Mouse (Mus musculus) adrenal gland, postnatal 14 days (tissue): ENCODE data around the gene Nav1. TPM values are rescaled to one million over a fixed set of nuclear protein-coding genes. Genes with fewer than 3 reads are reported as not detected.

Experiments
- DNase-seq: peaks from one replicate; pipeline ENCODE4 v3.0.0; 2021; ENCODE audit warnings: mixed read lengths
- total RNA-seq: library from RNA; stranded (reverse); gene quantifications from 2 replicates; pipeline ENCODE4 v1.2.3, GENCODE M21; 2021

Gene Nav1
- total RNA-seq, 1 experiment from 2014 or later: 20.6 TPM

DNA sequence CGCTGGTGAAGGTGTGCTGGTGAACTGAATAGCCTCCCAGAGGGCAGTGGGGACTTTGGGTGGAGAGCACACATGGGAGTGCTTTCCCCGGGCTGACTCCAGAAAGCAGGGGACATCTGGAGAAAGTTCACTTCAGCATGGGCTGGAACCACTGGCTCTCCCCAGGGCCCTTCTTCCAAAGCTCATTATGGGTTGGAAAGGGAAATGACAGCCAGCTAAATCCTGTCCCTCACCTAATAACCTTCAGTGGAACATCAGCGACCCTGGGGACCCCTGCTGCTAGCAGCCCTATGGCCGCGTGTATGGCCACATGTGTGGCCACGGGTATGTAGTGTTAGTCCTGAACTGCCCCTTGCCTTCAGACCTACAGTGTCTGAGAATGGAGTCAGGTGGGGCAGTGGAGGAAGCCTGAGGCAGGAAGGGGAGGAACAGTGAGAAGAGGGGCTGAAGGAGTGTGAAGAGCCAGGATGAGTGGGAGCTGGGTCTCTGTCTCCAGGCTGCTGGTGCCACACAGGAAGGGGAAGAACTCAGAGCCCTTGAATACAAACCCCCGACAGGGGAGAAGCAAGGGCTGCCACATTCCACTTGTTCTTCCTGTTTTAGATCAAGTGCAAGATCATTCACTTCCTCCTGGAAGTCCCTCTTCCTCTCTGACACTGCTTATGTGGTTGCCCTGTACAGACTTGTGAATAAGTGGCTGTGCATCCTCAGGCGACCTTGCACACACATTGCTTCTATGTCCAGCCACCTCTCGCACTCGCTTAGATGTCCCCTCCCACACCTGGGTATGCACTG is 90.4 kb downstream of the Nav1 start:
- no peak for DNase-seq

DNA sequence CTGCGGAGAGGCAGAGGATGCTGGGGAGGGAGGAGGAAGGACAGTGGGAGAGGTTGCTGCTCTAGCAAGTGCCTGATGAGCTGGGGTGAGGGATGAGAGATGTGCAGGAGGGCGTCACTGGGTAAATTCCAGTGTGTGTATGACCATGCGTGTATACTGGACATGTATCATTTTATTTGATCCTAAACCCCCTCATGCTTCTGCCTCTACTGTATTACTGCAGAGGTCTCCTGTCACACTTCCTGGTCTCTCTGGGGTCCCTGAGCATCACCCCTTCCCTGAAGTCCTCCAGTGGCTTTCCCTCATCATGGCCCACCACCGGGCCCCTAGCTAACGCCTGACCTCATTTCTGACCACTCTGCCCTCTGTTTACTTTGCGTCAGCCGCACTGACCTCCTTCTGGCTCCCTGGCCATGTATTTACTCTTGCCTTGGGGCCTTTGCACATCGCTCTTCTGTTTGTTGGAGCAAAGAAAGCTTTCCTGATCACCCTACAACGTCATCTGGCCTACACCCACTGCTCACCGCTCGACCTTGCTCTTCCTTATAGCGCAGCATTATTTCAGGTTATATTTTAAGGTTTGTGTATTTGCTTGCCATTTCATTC is 91.4 kb downstream of the Nav1 start:
- DNase-seq: no peak

DNA sequence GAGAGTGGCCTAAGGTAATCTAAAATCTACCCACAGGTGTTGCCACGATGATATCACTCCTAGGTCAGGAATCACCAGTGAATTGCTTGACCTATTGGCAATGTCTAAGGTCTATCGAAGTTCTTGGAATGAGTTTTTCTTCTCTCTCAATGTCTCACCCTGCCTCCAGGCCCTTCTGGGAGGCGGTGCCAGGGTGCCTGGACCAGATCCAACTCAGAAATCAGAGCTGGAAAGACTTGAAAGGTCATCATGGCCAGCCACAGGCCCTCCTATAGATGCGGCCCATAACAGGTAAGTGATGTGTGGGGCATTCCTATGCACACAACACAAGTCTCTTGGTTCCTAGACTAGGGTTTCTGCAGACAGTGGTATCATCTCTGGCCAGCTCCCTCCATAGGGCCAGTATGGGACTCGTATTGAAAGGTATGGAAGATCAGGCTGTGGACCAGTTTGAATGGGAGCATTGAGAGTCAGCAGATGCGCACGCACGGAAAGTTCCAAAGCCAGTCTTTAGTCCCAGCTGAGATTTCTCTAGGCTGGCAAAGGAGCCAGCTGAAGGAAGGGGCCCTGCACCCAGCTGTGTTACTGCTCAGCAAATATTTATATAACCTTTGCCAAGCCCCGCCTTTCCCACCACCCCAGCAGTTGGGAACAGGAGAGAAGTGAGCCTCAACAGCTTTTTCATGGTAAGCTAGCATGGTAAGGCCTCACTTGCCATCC is 92.0 kb downstream of the Nav1 start:
- peak; percentile 65 for DNase-seq

DNA sequence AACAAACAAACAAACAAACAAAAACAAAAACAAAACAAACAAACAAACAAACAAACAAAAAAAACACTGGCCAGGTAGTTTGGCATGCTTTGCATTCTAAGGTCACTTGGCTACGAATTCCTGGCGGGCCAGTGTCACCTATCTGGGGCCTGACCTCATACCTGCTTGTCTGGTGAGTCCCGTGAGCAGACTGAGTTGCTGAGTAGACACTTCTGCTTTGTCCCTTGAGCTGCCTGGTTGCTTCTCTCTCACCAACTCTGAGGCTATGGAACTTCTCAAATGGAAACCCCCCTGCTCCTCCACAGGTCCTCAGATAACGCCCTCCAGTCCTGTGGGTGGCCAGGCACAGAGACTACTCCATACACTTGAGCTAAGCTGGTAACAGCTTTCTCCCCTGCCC is 93.0 kb downstream of the Nav1 start:
- DNase-seq: no peak

DNA sequence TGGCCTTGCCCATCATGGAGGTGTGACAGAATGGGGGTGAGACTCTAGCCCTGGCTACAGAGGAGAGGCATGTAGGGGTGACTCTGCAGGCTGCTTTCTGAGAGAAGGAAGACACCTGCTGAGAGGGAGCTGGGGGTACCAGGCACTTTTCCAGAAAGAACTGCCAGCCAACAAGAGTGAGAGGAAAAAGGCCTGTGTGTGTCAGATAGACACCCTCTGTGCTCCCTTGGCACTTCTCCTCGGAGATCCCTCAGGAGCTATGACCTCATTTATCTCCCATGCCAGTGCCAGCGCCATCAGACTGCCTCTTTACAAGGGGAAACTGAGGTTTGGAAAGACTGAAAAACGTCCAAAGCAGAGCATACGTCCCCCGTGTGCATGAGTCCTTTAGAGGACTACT is 93.6 kb downstream of the Nav1 start:
- DNase-seq: peak; percentile 46

DNA sequence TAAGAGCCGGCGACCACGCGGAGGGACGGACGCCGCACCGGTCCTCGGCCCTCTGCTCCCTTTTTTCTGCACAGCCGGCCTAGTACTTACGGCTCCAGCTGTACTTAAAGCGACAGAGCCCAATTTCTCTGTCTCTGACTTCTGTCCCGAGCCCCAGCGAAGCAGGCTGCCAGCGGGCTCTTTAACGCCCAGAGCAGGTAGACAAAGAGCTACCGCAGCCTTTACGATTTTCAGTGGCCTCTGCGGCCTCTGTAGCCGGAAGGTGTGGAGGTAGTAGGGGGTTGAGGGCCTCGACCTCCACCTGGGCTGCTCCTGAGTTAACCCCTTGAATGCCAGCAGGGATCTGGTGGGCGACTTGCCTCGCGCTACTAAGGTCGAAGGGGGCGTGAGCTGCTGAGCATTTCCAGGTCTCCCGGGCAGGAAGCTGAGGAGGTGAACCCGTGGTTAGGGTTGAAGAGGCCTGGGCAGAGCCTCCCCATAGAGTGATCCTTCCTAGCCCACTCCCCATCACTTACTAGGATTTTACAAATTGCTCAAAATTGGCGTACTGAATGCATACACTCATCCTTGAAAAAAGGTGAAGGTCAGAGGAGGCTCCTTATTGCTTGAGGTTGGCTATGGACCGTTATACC is 96.6 kb downstream of the Nav1 start:
- DNase-seq: peak; percentile 73

DNA sequence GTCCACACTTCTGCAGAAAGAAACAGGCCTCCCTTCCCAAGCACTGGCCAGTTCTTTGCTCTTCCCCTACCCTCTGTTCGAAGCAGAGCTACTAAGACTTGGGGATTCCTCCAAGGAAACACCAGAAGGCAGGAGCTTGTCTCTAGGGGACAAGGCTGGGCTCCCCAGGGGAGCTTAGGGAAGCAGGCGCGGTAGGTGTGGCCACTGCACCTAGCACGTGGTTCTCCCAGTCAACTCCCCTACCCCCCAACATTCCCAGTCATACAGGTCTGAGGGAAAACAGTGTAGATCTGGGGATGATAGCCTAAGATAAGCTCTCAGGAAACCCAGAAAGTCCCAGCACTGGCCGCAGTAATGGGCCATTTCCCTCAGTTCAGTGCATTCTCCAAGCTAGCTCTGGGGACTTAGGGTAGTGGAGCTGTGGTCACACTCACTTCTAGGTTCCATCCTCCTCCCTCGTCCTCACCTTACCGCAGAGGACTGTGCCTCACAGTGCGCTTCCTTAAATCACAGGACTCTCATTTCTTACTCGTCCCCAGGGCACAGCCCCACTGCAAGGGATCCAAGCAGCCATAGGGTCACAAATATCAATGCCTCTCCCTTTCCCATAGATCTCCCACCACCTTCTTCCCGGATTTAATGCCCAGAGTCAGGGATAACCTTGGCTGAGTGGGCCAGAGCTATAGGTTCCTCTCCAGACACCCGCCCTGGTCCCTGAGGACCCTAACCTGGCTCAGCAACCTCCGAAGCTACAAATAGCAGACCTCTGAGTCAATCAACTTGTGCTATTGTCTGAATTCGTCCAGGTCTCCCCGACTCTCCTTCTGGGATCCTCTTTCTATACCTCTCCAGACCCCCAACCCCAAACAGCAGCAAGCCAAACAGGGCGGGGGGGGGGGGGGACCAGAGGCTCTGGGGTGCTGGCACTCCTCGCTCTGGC is 97.7 kb downstream of the Nav1 start:
- DNase-seq: peak; percentile 42

DNA sequence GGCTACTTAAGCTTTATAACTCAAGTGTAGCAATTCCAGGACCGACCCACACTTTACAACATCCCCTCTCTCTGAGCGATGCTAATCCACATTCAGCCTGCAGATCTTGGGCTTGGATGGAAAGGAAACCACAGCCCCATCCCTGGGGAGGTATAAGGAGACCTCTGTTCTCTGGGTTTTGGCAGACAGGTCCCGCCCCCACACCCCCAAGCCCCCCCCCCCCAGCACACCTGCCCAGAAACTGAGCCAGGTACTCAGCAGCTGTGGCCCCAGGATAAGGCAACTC is 98.8 kb downstream of the Nav1 start:
- DNase-seq: no peak

DNA sequence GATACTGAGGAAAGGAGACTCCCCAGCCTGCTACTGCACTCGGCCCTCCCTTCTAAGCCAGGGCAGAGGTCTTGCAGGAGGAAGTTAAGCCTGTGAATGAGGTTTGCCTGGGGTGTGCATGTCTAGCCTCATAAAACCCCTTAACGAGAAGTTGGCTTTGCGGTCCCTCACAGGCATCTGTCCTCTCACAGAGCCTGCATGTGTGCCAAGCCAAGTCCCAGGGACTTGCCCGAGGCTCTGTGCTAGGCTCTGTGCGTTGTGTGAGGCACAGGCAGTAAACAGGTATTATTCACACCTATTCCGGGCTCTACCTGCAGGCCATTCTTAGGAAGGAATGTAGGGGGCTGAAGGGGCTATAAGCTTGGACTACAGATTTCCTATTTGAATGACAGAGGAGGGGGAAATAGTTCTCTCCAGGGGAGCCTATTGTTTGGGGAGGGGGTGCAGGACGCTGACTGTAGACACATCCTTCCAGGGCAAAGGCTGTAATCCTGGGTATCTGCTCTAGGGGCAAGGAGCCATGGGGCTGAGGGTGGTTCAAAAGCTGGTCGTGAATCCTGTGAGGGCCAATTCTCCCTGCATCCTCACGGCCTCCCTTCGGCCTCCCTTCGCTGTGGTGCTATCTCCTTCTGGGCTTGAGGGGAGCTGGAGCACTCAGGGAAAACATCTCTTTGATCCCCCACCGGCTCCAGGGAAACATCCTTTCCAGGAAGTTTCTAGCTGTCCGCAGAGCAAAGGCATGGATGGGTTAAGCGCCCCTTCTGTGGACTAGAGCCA is 99.3 kb downstream of the Nav1 start:
- no peak for DNase-seq

DNA sequence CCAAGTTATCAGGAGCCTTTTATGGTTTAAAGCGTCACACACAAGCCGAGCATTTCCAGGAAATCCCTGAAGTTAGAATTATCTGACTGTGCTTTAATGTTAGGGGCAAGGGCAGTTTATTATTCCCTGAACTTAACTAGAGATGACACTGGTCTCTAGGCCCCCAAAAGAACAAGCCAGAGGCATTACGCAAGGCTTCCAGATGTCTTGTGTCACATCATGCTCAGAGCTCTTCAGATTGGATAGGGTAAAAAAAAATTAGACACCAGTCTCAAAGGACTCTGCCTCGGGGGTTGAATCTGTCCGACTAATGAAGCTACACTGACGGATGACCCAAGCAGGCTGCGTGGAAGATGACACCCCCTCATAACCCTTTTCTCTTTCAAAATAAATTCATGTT is 101.6 kb downstream of the Nav1 start:
- no peak for DNase-seq

DNA sequence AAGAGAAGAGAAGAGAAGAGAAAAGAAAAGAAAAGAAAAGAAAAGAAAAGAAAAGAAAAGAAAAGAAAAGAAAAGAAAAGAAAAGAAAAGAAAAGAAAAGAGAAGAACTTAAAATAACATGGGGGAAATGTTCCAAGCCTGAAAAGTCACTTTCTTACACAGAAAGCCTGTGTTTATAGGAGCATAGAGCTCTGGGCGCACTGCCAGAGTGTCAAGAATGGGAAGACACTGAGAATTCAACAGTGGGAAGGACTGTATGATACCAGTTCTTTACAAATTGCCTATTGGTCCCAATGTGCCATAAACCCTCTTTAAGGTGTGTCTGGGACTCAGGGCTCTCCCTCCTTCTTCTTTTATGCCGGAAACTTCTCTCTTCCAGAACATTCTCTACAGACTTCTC is 103.7 kb downstream of the Nav1 start:
- DNase-seq: no peak

DNA sequence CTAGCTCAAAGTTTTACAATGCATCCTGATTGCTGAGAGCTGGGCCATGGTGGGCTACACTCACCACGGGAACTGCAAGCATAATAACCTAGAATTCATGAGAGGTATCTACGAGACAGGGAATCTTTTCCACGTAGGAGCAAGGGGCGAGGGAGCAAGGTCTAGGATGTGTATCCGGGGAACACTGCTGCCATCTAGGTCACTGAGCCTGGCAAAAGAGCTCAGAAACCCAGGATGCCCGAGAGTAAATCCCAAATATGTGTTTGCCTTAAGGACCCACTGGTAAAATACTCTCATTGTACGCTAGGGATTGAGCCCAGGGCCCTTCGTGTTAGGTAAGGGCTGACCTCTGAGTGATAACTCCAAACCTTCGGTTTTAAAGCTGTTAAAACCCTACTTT is 104.3 kb downstream of the Nav1 start:
- DNase-seq: no peak

DNA sequence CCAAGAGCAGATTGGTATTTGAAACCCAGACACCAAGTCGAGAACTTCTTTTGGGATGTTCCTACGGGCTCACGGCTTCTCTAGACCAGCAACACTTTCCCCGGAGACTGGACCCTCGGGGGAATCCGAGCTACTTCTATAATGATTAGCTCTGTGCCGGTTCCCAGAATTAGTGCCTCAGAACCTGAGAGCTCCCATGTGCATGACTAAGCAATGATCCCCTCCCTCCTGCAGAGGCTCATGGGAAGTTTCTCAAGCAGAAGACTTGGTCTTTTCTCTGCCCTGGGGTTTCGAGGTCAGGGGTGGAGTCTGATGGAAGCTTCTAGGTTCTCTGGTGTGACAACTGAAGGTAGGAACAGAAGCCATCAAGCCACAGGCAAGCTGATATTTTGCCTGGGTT is 105.0 kb downstream of the Nav1 start:
- DNase-seq: peak; percentile 28

DNA sequence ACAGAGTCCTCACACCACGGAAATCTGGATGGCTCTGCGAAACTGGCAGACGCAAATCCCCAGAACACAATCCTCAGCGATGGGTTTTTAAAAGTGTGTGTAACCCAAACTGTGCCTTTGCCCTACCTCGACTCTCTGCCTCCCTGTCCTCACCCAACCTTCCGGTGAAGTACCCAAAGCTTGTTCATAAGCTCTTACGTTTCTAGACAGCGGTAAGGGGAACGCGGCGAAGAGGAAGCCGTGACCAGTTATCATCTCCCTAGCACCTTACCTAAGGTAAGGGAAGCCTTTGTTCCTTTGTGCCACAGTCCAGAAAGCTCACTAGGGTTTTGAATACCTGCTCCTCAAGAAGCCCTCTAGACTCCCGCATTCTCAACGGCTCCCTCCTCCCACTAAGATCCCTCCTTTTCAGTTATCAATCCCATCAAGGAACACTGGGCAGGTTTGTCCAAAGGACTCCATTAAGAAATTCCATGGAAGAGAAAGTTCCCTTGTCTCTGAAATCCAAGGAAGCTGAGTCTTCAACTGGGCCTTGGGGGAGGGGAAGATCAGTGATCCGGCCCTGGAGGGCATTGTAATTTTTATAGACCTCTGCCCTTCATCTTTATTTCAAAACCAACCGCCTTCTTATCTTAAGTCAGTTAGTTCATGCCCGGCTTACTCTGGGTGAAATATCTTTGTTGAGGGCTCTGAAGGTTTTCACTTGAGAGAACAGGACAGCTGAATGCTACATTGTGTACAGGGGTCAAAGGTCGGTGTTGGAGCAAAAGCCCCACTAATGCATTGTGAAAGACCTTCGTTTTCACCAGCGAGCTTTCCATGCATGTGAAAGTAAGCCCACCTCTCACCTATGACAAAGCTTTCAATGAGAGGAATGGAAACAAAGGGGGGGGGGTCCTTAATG is 108.4 kb downstream of the Nav1 start:
- no peak for DNase-seq

DNA sequence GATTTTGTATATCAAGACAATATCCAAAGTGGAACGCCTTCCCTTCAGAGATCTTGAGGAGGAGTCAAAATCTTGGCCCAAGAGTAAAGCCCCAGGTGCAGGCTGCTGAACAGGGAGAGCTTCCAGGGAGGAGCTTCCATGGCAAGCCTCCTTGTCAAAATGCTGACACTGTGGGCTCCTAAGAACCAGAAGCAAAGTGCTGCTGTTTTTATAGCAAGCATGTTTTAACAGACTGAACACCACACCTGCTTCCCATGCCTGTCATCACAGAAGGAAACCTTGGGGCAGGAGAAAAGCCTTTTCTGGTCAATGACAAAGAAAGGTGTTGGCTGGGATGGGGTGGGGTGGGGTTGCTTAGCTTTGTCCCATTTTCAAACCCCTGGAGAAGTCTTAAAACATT is 112.0 kb downstream of the Nav1 start:
- DNase-seq: no peak

DNA sequence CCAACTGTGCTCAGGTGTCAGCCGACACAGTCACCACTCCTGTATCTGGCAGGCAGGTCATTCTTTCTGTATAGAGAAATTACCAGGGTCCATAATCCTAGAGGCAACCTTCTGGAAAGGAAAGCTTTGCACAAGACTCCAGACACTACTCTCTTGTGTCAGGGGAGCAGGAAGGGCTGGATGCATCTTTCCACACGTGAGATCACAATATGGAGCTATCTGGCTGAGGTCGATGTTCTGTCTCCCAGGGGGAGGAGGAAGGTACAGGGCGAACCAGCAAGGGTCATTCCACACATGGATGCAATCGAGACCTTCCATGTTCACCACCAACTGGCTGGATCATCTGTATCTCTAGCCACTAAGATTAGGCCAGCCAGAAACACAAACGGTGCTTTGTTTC is 113.2 kb downstream of the Nav1 start:
- no peak for DNase-seq

DNA sequence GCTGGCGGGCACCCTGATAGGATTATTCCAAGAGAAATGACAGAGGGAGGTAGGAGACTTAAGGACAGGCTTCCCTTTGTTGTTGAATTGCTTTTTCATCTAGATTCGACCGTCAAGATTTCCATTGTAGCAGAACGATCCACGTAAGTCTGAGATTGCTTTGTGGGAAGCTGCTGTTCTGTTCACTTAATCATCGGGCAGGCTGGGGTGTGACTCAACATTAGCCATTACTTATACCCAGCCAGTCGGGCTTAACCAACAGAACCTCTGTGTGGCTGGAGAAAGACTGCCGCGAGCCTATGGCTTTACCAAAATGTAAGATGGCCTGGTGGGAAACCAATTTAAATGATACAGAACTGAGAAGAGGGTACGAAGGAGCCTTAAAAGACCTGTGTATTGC is 114.7 kb downstream of the Nav1 start:
- DNase-seq: no peak

DNA sequence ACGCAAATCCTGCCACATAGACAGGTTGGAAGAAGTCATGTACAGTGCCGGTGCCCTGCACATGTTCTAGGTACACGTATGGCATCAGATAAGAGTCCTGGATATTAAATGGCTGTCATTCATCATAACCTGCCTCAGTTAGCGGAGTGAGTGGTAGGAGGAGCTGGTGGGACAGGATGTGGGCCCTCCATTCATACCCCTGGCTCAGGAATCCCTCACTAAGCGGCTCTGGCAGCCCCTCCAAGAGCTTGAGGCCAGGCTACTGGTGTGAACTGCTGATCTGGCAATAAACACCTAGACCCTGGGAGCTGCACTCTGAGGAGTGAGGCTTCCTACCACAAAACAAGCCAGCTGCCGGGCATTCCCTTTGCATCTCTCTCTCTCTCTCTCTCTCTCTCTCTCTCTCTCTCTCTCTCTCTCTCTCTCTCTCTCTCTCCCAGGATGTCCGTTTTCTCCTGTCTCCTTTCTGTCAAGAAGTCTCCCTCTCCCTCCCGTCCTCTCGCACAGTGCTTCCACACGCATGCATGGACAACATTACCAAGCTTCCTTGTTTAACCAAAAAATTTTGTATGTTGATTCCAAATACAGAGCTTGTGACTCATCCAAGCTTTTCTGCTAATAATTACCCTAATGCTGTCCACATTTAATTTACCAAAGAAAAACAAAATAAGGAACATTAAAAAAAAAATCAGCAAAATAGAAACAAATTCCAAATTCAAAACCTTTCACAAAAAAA is 116.0 kb downstream of the Nav1 start:
- no peak for DNase-seq

DNA sequence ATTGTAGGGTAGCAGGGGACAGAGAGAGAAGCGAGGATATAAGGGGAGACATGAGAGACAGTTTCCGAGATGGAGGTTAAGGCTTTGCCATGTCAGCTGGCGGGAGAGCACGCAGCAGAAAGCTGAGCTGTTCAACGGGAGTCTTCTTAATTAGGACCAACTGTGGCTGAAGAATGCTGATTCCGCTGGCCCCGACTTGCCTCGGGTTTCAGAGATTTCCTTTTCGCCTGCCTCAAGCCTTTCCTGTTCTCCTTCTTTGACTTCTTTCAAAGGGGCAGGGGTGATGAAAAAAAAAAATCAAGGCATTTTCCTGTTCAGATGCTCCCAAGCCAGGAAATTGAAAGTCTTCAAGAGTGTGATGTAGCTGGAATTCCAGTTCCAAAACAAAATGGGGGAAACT is 118.2 kb downstream of the Nav1 start:
- no peak for DNase-seq

DNA sequence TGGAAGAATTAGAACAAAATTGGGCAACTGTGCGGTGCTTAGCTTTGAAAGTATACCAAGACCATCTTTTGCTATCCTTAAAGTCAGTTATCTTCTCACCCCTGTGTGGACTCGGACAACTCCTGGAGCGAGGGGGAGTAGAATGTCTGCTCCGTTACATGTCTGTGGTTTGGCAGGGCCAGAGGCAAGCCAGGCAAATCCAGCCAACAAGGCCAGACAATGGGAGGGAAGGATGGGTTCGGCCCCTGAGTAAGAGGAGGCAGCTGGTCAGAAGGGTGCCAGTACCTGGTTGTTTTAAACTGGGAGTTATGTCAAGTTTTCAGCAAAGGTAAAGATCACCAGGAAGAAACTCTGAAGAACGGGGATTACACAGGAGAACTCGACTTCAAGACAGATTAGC is 121.9 kb downstream of the Nav1 start:
- DNase-seq: no peak
